Mouse (Mus musculus): ENCODE data around the gene Tmem107.
"Not testable (repeated sequence)": the region's sequence is repeated elsewhere in the genome, so short reads cannot be mapped to it uniquely, and the experiment has no call there.

The Tmem107 gene

DNA sequence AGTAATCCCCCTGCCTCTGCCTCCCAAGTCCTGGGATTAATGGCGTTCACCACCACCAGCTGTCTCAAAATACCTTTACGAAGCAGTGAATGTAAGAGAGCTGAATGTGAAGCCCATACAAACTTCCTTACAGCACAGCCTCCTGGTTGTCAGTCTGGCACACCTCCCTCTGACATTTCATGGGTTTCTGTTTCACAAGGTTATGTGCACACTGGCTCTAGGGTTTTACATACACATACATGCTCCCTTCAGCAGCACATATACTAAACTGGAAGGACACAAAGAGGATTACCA lies 4.1 kb downstream of the Tmem107 start:
- no peak for DNase-seq (ENCODE audit: low spot score)

DNA sequence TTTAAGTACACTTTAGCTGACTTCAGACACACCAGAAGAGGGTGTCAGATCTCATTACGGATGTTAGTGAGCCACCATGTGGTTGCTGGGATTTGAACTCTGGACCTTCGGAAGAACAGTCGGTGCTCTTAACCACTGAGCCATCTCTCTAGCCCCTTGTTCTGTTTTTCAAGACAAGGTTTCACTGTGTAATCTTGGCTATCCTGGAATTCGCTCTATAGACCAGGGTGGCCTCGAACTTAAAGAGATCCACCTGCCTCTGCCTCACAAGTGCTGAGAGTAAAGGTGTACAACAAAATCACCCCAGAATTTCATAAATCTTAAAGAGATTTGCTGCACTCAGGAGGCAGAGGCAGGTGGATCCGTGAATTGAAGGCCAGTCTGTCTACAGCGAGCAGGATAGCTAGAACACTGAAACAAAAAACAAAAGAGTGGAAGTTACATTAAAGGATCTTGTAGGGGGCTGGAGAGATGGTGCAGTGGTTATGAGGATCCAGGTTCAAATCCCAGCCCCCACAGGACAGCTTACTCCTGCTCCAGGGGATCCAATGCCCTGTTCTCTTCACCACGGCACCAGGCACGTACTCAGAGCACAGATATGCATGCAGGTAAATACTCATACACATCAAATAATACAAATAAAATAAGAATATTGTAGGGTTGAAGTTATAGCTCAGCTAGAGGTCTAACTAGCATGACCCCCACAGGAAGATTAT lies 5.3 kb downstream of the Tmem107 start:
- DNase-seq (ENCODE audit: low spot score), result no peak

DNA sequence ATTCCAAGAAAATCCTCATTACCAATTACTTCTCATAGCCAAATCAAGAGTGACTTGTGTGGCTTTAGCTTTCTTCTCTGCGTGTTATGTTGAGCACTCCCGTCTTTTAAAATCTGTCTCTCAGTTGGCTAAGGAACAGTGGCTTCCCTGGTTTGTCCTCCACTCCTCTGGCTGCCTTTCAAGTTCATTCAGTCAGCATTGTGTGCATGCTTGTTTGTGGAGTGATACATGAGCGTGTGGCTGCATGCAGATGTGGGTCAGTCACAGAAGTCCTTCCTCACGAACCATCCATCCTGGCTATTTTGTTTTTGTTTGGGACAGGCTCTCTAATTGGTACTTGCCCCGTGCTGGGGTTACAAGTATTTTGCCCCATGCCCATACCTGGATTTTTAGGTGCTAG lies 6.0 kb downstream of the Tmem107 start:
- no peak for DNase-seq (ENCODE audit: low spot score)

DNA sequence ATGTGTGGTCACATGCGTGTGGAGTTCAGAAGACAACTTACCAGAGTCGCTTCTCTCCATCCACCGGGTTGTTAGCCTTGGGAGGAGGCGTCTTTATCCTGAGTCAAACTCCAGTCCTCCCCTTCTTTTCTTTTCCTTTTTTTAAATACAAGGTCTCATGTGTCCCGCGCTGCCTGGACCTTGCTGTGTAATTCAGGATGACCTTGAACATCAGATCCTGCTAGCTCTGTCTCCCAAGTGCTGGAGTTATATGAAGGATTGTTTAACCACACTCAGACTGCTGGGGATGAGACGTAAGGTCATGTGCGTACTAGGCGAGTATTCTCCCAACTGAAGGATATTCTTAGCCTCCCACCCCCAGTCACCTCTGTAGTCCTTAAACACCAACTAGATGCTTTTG lies 6.7 kb downstream of the Tmem107 start:
- no peak for DNase-seq (ENCODE audit: low spot score)

DNA sequence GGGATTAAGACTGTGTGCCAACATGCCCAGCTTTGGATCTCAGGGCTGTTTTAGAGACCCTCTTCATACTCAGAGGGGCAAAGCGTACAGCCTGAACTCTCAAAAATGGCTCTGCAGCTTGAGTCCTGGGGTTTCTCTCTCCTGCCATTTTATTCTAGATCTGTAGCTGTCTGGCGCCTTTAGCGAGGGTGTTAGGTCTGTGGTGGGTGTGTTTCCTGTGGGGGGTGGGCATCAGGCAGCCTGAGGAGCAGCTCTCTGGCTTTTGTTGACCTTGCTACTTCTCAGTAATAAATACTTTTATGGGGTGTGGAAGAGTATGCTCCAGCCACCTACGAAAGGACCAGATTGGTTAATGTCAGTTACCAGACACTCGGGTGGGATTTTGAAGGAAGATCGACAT lies 7.4 kb downstream of the Tmem107 start:
- no peak for DNase-seq (ENCODE audit: low spot score)

DNA sequence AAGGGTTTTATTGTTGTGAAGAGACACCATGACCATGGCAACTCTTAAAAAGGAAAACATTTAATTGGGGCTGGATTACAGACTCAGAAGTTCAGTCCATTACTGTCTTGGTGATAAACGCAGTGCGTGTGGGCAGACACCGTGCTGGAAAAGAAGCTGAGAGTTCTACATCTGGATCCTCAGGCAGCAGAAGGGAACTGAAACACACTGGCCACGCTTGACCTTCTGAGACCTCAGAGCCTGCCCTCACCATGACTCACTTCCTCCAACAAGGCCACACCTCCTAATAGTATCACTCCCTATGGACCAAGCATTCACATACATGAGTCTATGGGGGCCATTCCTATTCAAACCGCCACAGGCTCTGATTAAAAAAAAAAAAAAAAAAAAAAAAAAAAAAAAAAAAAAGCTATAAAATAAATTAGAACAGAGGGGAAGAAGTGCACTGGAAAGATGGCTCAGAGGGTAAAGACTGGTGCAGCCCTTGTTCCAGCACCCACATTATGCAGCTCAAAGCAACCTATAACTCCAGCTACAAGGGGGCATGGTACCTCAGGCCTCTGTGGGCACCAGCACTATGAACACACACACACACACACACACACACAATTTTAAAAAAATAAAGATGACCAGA lies 8.3 kb downstream of the Tmem107 start:
- no peak for DNase-seq (ENCODE audit: low spot score)

DNA sequence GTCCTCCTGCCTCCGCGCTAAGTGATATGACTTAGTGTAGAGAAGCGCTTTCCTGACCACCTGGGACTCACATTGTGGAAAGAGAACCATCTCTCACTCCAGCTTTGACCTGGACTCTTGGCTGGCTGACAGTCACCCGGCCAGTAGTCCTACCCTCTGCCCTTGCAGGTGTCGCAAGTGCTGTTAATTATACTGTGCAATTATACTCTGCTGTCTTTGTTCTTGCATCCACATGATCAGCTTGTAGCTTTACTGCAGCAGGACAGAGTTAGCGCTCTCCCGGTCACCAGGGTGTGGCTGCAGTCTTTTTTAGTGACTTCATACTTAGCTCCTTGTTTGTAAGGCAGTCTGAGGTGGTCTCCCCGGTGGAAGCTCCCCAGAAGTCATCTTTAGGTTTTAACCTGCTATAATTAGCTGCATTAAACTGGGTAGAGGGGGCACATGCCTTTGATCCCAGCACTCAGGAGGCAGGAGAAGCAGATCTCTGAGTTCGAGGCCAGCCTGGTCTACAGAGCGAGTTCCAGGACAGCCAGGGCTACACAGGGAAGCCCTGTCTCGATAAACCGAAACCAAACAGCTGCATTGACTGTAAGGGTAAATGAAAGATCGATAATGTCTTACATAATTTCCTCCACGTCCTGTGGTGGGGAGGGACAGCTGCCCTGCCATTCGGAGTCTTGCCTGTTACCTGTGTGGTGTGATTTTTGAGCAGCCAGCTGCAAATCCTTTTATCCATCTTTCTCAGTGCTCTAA lies 9.7 kb downstream of the Tmem107 start:
- no peak for DNase-seq (ENCODE audit: low spot score)

DNA sequence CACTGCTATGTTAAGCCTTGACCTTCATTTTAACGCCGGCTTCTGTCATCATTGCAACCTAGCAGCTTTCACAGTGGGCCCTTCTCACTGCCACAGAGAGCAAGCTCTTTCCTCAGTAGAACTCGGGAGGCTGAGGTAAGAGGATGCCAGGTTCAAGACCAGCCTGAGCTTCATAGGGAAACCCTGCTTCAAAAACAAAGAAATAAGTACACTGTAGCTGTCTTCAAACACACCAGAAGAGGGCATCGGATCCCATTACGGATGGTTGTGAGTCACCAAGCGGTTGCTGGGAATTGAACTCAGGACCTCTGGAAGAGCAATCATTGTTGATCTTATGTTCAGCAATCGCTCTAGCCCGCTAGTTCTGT lies 10.2 kb downstream of the Tmem107 start:
- no peak for DNase-seq (ENCODE audit: low spot score)

DNA sequence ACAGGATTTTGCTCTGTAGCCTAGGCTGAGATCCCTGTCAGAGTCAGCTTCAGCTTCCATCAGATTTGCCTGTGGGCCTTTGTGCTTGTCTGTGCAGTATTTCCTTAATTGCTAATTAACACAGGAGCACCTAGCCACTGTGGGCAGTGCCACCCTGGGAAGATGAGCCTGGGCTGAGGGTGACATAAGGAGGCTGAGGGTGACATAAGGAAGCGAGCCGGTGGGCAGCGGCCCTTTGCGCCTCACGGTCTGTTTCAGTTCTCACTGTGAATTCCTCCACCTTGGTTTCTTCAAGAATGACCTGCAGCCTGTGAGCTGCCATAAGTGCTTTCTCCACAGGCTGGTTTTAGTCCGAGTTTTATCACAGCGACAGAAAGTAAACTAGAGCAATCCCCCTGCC lies 11.0 kb downstream of the Tmem107 start:
- no peak for DNase-seq (ENCODE audit: low spot score)

DNA sequence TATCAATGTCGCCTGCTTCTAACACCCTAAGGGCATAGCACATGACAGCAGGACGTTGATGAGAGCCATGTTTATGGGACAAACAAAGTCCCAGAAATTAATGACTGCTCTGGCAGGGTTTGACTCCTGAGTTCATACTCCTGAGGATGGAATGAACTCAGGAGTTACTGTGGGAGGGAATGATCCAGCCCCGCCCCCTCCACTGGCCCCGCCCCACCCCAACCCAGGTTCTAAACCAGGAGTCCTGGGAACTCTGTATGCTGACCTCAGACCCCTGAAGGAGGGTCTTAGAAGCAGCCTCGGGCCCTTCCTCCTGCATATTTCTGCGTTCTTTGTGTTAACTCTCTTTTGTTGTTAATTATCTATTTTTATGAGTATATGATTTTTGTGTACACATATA lies 15.0 kb downstream of the Tmem107 start:
- DNase-seq (ENCODE audit: low spot score), result no peak

DNA sequence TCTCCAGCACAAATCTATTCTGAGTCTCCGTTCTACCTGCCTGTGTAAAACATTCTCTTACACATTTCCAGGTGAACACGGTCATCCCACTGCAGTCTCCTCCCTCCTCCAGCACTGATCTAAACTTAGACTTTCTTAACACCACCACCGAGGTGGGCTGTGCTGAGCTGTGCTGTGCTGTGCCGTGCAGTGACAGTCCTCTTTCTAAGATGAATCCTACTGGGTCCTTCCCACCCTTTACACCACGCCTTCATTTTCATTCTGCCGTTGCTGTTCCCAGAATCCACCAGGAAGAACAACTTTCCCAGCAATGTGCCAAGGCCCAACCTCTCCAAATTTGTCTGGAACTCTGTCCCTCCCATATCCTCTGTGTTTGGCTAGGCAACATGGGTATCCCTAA lies 15.8 kb downstream of the Tmem107 start:
- DNase-seq (ENCODE audit: low spot score), result no peak

DNA sequence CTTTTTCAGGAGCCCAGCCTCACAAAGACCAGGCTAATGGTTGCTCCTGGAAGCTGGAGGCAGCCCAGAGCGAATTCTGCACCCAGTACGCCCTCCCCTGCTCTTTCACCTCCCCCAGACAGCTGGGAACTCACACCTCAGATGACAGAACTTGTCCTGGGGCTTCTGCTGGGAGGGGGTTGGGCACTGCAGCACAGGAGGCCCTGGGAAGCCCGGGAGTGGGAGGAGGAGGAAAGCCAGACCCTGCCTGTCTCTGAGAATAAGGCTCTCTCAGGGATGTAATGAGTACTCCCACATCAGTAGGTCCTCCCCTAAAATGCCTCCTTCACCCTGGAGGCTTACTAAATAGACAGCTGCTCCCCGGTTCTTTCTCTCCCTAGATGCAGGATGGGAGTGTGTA lies 16.5 kb downstream of the Tmem107 start:
- no peak for DNase-seq (ENCODE audit: low spot score)

DNA sequence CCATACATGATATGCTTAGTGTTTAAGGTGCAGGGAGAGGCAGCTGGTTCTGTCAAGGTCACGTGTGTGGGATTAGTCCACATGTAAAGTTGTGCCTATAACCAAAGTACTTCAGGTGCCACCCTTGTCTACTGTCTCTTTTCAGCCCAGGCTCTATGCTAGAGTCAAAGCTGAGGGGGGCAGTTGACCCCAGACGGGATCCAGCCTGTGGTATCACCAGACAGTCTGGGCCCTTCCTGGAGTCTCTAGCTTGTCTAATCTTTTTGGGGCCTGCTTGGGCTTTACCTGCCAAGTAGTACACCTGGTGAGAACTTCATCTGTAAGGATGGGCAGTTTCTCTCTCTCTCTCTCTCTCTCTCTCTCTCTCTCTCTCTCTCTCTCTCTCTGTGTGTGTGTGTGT lies 17.0 kb downstream of the Tmem107 start:
- DNase-seq (ENCODE audit: low spot score), result no peak

DNA sequence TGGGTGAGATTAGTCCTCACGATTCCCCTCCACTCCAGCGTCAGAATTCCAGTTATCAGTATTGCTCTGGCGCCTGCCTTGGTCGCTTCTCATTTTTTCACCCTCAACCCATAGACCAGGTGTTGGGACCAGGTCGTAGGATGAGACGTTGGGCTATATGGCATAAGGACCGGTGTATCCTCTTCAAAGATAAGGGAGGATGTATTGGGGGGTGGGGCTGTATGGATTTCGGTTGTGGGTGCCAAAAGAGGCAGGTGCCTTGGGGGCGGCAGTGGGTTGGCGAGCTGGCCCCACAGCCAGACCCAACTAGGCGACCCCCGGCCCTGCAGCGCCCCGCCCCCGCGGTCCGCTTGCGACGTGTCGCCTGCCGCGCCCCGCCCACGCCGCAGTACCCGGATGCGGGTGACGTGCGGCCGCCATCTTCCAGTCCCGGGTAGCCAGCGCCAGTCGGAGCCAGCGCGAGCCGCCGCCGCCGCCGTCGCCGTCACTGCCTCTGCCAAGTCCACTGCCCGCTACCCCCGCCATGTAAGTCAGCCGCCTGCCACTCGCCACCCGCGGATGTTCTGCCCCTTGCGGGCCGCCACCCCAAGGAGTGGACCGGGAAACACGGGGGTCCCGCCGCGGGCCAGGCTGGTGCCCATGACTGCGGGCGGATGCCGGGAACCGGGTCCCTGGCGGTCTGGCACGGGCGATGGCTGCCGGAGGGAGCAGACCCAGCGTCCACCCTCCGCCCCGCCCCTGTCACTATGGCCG lies 17.7 kb downstream of the Tmem107 start, which contains the start of gene Vamp2:
Gene Vamp2 (plus strand): TSS at position 388 of the 753 bp plus-strand sequence.
- DNase-seq (ENCODE audit: low spot score), result peak; percentile 59

DNA sequence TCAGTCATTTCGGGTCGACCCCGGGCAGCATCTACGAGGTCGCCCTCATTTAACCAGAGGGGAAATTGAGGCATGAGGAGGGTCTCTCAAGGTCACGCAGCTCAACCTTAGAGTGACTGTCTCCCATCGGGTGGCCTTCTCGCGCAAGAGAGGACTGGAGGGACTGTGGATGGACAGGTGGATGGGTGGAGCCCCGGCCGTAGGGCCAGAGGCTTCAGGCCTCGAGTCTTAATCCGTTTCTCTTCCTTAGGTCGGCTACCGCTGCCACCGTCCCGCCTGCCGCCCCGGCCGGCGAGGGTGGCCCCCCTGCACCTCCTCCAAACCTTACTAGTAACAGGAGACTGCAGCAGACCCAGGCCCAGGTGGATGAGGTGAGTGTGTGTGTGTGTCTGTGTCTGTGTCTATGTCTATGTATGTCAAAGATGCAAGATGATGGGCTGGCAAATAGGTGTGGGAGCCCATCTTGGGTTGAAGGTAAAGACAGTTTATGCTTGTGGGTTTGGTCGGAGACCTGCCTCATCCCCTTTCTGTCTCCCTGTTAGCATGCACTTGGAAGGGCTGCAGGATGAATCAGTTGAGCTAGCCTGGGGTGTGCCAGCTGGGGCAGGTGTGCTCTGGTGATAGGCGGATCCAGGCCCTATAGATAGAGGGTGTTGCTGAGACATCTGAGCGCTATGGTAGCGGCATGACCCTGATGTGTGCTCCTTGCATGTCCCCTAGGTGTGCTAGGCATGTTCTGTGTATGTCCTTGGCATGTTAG lies 18.4 kb downstream of the Tmem107 start:
- no peak for DNase-seq (ENCODE audit: low spot score)

DNA sequence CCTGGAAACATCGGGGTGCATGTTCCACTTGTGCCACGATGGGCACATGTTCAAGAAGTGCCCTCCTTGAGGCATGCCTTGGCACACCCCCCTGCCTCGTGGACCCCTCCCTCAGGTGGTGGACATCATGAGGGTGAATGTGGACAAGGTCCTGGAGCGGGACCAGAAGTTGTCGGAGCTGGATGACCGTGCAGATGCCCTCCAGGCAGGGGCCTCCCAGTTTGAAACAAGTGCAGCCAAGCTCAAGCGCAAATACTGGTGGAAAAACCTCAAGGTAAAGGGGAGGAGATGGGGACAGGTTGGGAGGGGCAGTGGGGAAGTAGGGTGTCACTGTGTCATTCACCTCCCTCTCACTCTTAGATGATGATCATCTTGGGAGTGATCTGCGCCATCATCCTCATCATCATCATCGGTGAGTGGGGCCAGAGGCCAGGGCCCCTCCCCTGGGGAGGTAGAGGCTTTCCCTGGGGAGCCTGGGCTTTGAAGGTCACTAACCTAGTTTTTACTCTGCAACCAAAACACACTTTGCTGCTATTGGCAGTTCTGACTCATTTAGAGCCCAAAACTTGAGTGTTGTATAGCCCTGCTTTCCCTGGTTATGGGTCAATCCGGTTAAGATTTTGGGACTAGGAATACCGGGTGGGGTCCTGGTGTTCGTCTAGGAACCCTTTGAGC lies 19.1 kb downstream of the Tmem107 start:
- DNase-seq (ENCODE audit: low spot score), result no peak

DNA sequence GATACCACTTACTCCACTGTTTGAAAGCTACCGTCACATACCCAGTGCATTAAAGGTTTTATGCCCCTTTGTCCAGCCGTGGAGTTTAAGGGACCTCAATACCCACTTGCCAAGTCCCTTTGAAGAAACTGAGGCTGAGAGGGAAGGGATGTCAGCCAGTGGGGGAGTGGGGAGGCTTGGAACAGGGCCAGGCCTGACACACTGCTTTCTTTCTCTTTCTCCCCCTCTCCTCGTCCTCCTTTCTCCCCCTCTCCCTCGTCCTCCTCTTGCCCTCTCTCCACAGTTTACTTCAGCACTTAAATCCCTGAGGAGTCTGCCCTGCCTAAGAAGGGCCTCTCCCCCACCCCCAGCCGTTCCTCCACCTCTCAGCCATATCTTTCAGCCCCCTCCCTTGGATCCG lies 19.8 kb downstream of the Tmem107 start:
- no peak for DNase-seq (ENCODE audit: low spot score)

DNA sequence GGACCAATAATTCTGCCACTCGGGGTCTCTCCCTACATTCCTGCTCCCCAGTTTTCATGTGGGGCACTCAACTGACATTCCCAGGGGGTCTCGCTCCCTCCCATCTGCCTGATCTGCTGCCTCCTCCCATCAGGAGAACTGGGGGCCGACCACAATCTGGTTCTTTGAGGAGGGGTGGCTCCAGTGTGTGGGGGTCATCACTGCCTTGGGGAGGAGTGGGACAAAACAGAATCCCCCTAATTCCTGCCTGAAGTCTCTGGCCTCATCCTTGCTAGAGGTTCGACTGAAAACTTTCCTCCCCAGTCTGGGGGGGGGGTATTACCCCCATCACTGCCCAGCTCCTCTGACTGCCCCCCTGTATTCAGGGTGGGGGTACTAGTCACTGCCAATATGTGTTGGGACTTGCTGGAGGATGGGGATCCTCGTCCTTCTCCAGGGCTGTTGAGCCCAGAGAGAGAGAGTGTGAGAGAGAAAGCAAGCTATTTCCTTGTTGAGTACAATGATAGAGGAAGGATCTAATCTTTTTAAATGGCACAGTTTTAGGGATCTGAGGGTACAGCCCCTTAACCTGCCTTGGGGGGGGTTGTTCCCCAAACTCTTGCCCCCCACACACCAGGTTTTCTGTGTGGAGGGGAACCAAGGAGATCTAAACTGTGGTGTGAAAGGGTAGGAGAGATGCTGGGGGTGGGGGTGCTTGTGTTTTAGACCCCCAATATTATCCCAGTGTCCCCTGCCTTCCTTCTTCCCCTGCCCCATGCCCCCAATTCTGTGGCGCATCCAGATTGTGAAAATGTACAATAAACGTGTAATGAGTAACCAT lies 21.2 kb downstream of the Tmem107 start:
- DNase-seq (ENCODE audit: low spot score), result no peak

DNA sequence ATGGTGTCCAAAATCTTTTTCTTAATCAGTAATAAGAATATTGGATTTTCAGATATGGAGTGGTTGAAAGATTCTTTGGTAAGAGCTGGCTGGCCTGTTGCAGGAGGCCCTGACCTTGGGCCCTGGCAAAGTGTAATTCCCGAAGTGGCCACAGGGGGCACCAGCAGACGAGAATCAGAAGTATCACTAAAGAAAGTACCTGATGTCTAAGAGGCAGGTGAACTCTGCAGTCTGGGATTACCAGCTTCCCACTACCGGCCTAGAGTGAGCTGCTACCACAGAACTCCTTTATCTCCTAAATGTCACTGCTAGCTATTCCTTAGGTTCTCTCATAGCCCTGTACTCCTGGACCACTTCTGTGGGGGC lies 21.8 kb downstream of the Tmem107 start:
- peak; percentile 69 for DNase-seq (ENCODE audit: low spot score)

DNA sequence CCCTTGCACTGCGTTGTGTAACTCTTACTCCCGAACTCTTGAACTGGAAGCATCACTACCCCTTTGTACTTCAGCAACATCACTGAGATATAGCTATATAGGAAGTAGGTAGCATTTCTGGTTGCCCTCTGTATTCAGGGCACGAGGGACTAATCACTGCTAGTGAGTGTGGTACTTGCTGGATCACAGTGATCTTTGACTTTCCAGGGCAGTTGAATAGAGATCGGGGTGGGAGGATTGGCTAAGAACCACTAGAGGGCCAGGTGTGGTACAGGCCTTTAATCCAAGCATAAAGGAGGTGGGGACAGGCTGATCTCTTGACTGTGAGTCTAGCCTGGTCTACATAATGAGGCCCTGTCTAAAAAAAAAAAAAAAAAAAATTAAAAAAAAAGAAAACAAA lies 22.3 kb downstream of the Tmem107 start:
- DNase-seq (ENCODE audit: low spot score), result no peak

DNA sequence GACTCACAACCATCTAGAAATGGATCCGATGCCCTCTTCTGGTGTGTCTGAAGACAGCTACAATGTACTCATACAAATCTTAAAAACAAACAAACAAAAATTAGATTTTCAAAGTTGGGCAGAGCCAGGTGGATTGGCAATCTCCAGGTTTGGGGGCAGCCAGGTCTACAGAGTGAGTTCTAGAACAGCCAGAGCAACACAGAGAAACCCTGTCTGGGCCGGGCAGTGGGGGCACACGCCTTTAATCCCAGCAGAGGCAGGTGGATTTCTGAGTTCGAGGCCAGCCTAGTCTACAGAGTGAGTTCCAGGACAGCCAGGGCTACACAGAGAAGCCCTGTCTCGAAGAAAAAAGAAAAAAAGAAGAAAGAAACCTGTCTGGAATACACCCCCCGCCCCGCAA lies 23.2 kb downstream of the Tmem107 start:
- not testable (repeated sequence) for DNase-seq (ENCODE audit: low spot score)
